Mouse (Mus musculus): Measurements from ENCODE around the gene Phf11c. TPM values are rescaled to one million over a fixed set of nuclear protein-coding genes. Genes with fewer than 3 reads are reported as not detected.
A peak's percentile ranks its signal among the peaks of the same experiment; 100 is the strongest.
"Not testable (repeated sequence)": the region's sequence is repeated elsewhere in the genome, so short reads cannot be mapped to it uniquely, and the experiment has no call there.

Phf11c gene
- polyA plus RNA-seq, 1 experiment from 2014 or later: 0.18 TPM

GRCm38 (mm10) chr14:59396999-59397398 lies 1.8 kb upstream of the Phf11c start:
- H3K4me1 ChIP-seq (replicated peaks; ENCODE audit: control insufficient read depth, insufficient read depth): no peaks in the 10 kb centered on the region
- no peak overlapping the region for H3K27ac ChIP-seq (replicated peaks)
- H3K9me3 ChIP-seq (ENCODE audit: control insufficient read depth, low read length): no peaks in the 10 kb centered on the region
- 74% methylated on average over 2 of the region's 2 CpGs for WGBS
- DNase-seq (ENCODE audit: low spot score) (no peak), ATAC-seq (ENCODE audit: low FRiP score, low TSS enrichment) (no peak)
- H3K4me2 ChIP-seq (replicated peaks; ENCODE audit: low read depth): no peak overlapping the region
- H3K27me3 ChIP-seq (ENCODE audit: control insufficient read depth, insufficient read depth, low read length): no peaks in the 10 kb centered on the region
- no peak for TF ChIP-seq EP300 (optimal IDR thresholded peaks at IDR 0.05)
- TF ChIP-seq CTCF (IDR thresholded peaks at IDR 0.05; ENCODE audit: low read depth): no peak
- H3K9ac ChIP-seq (ENCODE audit: low read length): no peak overlapping the region
- H3K36me3 ChIP-seq (ENCODE audit: control insufficient read depth, insufficient read depth, low read length): no peaks in the 10 kb centered on the region
- no peak overlapping the region for H3K4me3 ChIP-seq (ENCODE audit: low read depth, low read length)

- not testable (repeated sequence) for H3K4me3 ChIP-seq (ENCODE audit: low read depth, low read length); H3K27ac ChIP-seq (replicated peaks); H3K4me2 ChIP-seq (replicated peaks; ENCODE audit: low read depth); DNase-seq (ENCODE audit: low spot score); H3K9me3 ChIP-seq (ENCODE audit: control insufficient read depth, low read length); H3K9ac ChIP-seq (ENCODE audit: low read length); ATAC-seq (ENCODE audit: low FRiP score, low TSS enrichment); H3K36me3 ChIP-seq (ENCODE audit: control insufficient read depth, insufficient read depth, low read length); H3K4me1 ChIP-seq (replicated peaks; ENCODE audit: control insufficient read depth, insufficient read depth); H3K27me3 ChIP-seq (ENCODE audit: control insufficient read depth, insufficient read depth, low read length)
- 33% methylated on average over 4 of the region's 4 CpGs for WGBS
- peak; percentile 61 for TF ChIP-seq CTCF (IDR thresholded peaks at IDR 0.05; ENCODE audit: low read depth)
These were observed 5.0 kb downstream of the Phf11c start for GRCm38 (mm10) chr14:59390181-59390580.

DNA sequence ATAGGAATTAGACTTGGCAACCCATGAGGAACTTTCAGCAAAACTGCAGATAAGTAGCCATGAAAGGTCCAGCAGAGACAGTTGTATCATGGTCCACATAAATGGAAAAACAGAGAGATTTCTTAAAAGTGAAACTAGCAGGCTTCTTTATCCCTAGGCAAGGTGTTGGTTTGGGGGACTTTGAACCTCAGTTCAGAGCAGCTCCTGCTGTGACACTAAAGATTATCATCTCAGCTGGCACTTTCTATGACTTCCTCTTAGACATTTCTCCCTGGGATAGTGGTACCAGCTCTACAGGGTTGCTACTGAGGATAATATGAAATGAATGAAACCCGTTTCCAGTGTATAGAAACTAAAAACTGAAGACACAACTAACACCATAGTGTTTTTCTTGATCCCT lies 5.6 kb downstream of the Phf11c start:
- Histone ChIP-seq H3K36me3 (ENCODE audit: control insufficient read depth, insufficient read depth, low read length) (no peaks in the 10 kb centered on the region), H3K4me3 (ENCODE audit: low read depth, low read length) (no peak overlapping the region), H3K4me2 (replicated peaks; ENCODE audit: low read depth) (no peak overlapping the region), H3K9me3 (ENCODE audit: control insufficient read depth, low read length) (no peaks in the 10 kb centered on the region), H3K27me3 (ENCODE audit: control insufficient read depth, insufficient read depth, low read length) (no peaks in the 10 kb centered on the region), H3K9ac (ENCODE audit: low read length) (no peak overlapping the region), H3K4me1 (replicated peaks; ENCODE audit: control insufficient read depth, insufficient read depth) (no peaks in the 10 kb centered on the region), H3K27ac (replicated peaks) (no peak overlapping the region)
- no peak for ATAC-seq (ENCODE audit: low FRiP score, low TSS enrichment)
- 69% methylated on average over 1 of the region's 1 CpGs for WGBS
- DNase-seq (ENCODE audit: low spot score): no peak
- TF ChIP-seq CTCF (IDR thresholded peaks at IDR 0.05; ENCODE audit: low read depth) (no peak), EP300 (optimal IDR thresholded peaks at IDR 0.05) (no peak)

DNA sequence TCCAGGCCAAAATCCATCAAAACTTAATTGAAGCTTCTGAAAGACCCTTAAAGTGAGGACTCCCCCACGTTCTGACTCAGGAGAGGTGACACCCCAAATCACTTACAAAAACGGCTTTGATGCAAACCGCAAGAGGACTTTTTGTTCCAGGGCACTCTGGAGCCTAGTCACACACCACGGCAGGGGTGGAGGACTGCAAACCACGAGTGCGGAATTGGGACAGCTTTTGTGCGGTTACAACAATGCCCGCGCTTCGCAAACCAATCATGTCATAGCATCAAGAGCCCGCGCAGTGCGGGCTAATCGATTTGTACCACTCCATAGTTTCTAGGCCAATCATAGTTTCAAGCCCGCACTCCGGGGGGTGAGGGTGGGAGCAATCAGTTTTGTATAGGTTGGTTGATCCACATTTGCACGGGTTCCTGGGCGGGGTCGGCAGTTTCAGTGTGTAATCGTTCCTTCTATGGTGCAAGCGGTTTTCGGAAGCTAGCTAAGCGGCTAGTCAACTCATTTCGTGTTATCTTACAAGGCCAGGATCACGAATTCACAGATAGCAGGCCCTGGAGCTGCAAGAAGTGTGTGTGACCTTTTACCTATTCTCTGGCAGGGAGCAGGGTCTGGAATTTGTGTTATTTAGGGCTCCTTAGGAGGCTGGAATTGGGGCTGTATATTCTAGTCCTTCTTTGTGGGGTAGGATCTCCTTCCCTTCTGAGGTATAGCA lies 24.7 kb downstream of the Phf11c start:
- no peak overlapping the region for H3K27ac ChIP-seq (replicated peaks)
- 93% methylated on average over 25 of the region's 25 CpGs for WGBS
- no peak overlapping the region for H3K9ac ChIP-seq (ENCODE audit: low read length)
- DNase-seq (ENCODE audit: low spot score) (no peak), ATAC-seq (ENCODE audit: low FRiP score, low TSS enrichment) (no peak)
- TF ChIP-seq EP300 (optimal IDR thresholded peaks at IDR 0.05): no peak
- no peak for TF ChIP-seq CTCF (IDR thresholded peaks at IDR 0.05; ENCODE audit: low read depth)
- no peaks in the 10 kb centered on the region for H3K27me3 ChIP-seq (ENCODE audit: control insufficient read depth, insufficient read depth, low read length)
- H3K4me1 ChIP-seq (replicated peaks; ENCODE audit: control insufficient read depth, insufficient read depth): 0 out of 2 replicates have a peak, but pooled peaks cover 2% of the 10 kb centered on the region
- no peak overlapping the region for H3K4me3 ChIP-seq (ENCODE audit: low read depth, low read length)
- no peak overlapping the region for H3K4me2 ChIP-seq (replicated peaks; ENCODE audit: low read depth)
- no peaks in the 10 kb centered on the region for H3K36me3 ChIP-seq (ENCODE audit: control insufficient read depth, insufficient read depth, low read length)
- H3K9me3 ChIP-seq (ENCODE audit: control insufficient read depth, low read length): no peaks in the 10 kb centered on the region

DNA sequence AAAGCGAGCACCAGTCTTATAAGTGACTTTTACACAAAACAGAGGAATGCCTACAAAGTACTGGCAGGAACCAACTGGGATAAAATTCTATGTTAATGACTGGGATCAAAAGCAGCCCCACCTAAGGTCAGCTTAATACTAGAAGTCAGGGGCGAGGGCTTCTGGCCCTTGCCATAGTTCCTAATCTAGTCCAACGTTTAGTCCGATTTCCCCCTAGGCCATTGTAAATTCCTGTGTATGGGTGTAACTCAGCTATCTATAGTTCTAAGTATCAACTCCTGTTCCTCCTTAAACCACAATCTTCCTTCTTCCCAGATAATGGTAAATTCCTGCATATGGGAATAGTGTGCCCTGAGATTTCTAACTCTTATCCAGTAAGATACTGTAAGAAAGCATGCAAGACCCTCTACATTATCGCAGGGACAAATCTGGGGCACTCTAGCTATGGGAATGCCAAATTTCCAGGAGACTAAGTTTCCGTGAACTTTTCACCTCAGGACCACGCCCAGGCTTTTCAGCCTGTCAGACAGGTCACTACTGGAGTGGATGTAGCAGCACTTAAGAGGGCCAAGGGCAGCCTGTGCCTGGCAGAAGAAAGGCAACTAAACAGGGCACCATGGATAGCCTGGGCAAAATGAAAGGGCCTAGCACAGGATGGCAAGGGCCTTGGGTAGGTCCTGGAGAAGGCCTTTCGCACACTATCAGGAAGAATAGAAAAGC lies 28.6 kb downstream of the Phf11c start:
- ATAC-seq (ENCODE audit: low FRiP score, low TSS enrichment): no peak
- 0 out of 2 replicates have a peak, but pooled peaks cover 2% of the 10 kb centered on the region for H3K4me1 ChIP-seq (replicated peaks; ENCODE audit: control insufficient read depth, insufficient read depth)
- H3K4me3 ChIP-seq (ENCODE audit: low read depth, low read length): no peak overlapping the region
- no peak overlapping the region for H3K4me2 ChIP-seq (replicated peaks; ENCODE audit: low read depth)
- H3K9me3 ChIP-seq (ENCODE audit: control insufficient read depth, low read length): no peaks in the 10 kb centered on the region
- no peaks in the 10 kb centered on the region for H3K27me3 ChIP-seq (ENCODE audit: control insufficient read depth, insufficient read depth, low read length)
- H3K27ac ChIP-seq (replicated peaks): no peak overlapping the region
- no peak overlapping the region for H3K9ac ChIP-seq (ENCODE audit: low read length)
- 66% methylated on average over 8 of the region's 8 CpGs for WGBS
- TF ChIP-seq EP300 (optimal IDR thresholded peaks at IDR 0.05) (no peak), CTCF (IDR thresholded peaks at IDR 0.05; ENCODE audit: low read depth) (no peak)
- no peaks in the 10 kb centered on the region for H3K36me3 ChIP-seq (ENCODE audit: control insufficient read depth, insufficient read depth, low read length)
- no peak for DNase-seq (ENCODE audit: low spot score)

DNA sequence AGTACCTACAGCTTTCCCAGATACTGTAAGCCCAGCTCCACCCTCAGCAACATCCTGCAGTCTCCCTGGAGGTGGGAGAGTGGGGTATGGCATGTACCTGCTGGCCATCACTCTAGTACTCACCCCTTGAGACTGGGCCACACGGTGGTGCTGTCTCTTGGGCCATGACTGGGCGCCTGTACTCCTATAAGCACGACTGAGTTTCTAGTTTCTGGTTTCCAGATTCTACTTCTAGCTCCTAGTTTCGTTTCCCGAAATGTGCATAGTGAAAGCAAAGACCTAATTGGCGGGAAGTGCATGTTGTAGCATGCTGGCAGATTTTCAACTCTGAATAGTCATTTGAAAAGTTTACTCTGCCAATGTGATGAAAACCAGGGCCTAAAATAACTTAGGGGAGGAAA lies 29.9 kb downstream of the Phf11c start, which contains the start of gene Phf11d:
Gene Phf11d (minus strand): TSS at position 227 of the 401 bp plus-strand sequence.
- Histone ChIP-seq H3K27ac (replicated peaks) (peak within 1 kb of the TSS; percentile 89), H3K27me3 (ENCODE audit: control insufficient read depth, insufficient read depth, low read length) (no peaks in the 10 kb centered on the region), H3K4me1 (replicated peaks; ENCODE audit: control insufficient read depth, insufficient read depth) (0 out of 2 replicates have a peak, but pooled peaks cover 2% of the 10 kb centered on the region), H3K4me3 (ENCODE audit: low read depth, low read length) (peak within 1 kb of the TSS; percentile 30), H3K4me2 (replicated peaks; ENCODE audit: low read depth) (peak within 1 kb of the TSS; percentile 51), H3K36me3 (ENCODE audit: control insufficient read depth, insufficient read depth, low read length) (no peaks in the 10 kb centered on the region), H3K9me3 (ENCODE audit: control insufficient read depth, low read length) (no peaks in the 10 kb centered on the region), H3K9ac (ENCODE audit: low read length) (0 out of 2 replicates have a peak within 1 kb of the TSS, but pooled peaks have one; percentile 43)
- 29% methylated on average over 6 of the region's 6 CpGs for WGBS
- TF ChIP-seq EP300 (optimal IDR thresholded peaks at IDR 0.05) (no peak), CTCF (IDR thresholded peaks at IDR 0.05; ENCODE audit: low read depth) (peak; percentile 64)
- DNase-seq (ENCODE audit: low spot score) (peak; percentile 15), ATAC-seq (ENCODE audit: low FRiP score, low TSS enrichment) (peak; percentile 75; the same call in 1 of the 2 replicates)

DNA sequence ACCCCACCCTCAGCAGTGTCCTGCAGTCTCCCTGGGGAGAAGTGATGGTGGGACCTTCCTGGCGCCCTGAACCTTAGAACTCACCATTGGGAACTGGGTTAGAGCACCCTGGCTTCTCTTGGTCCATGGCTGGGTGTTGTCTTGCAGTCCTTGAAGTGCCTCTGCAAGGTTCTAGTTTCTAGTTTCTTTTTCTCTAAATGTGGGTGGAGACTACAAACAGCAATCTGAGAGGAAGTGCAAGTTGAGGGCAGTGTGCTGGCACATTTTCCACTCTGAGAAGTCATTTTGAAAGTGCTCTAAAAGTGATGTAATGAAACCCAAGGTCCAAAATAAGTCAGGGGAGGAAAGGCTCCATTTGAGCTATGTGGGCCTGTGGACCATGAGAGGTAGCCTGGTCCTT lies 54.0 kb downstream of the Phf11c start, which contains the start of gene Phf11b:
Gene Phf11b (minus strand): TSS at position 163 of the 400 bp plus-strand sequence.
- H3K36me3 ChIP-seq (ENCODE audit: control insufficient read depth, insufficient read depth, low read length); H3K4me1 ChIP-seq (replicated peaks; ENCODE audit: control insufficient read depth, insufficient read depth); ATAC-seq (ENCODE audit: low FRiP score, low TSS enrichment); H3K9ac ChIP-seq (ENCODE audit: low read length); H3K9me3 ChIP-seq (ENCODE audit: control insufficient read depth, low read length); H3K27ac ChIP-seq (replicated peaks); H3K4me3 ChIP-seq (ENCODE audit: low read depth, low read length); DNase-seq (ENCODE audit: low spot score); H3K27me3 ChIP-seq (ENCODE audit: control insufficient read depth, insufficient read depth, low read length); H3K4me2 ChIP-seq (replicated peaks; ENCODE audit: low read depth): not testable (repeated sequence)
- WGBS: 68% methylated on average over 1 of the region's 1 CpGs

All from stomach, postnatal 0 days (tissue).